Mouse (Mus musculus) forebrain, embryonic 11.5 days (tissue): Measurements from ENCODE around the gene Rbm15. TPM values are rescaled to one million over a fixed set of nuclear protein-coding genes. Genes with fewer than 3 reads are reported as not detected.

Experiments
- ATAC-seq: fragments of 200-750 bp; cut with Nextera tagmentation; replicated peaks from 2 replicates; pipeline ENCODE4 v1.8.0; 2017; ENCODE audit warnings: moderate TSS enrichment; ENCODE audit not compliant: low FRiP score
- DNase-seq: peaks from one replicate; pipeline ENCODE4 v3.0.0-alpha.2; 2017; ENCODE audit warnings: low spot score
- H3K27ac ChIP-seq: fragments of 300-500 bp; sonication (generic); 2 replicates; pipeline ENCODE4 v1.5.1; 2014; ENCODE audit warnings: low read depth, low read length
- H3K27me3 ChIP-seq: fragments of 300-500 bp; sonication (generic); 2 replicates; pipeline ENCODE4 v1.6.1; 2014; ENCODE audit warnings: mild to moderate bottlenecking, low read length, mixed read lengths; ENCODE audit not compliant: control insufficient read depth, insufficient read depth
- H3K36me3 ChIP-seq: fragments of 300-500 bp; sonication (generic); 2 replicates; pipeline ENCODE4 v1.6.1; 2014; ENCODE audit warnings: mild to moderate bottlenecking, low read length, moderate library complexity, mixed read lengths; ENCODE audit not compliant: control insufficient read depth, insufficient read depth
- H3K4me1 ChIP-seq: fragments of 300-500 bp; sonication (generic); replicated peaks from 2 replicates; pipeline ENCODE4 v1.6.1; 2014; ENCODE audit warnings: low read length, mixed read lengths; ENCODE audit not compliant: control insufficient read depth, insufficient read depth
- H3K4me2 ChIP-seq: fragments of 300-500 bp; sonication (generic); 2 replicates; pipeline ENCODE4 v1.6.1; 2014; ENCODE audit warnings: low read depth, mild to moderate bottlenecking, low read length, moderate library complexity, mixed read lengths; ENCODE audit not compliant: severe bottlenecking
- H3K4me3 ChIP-seq: fragments of 300-500 bp; sonication (generic); 2 replicates; pipeline ENCODE4 v1.5.1; 2014; ENCODE audit warnings: low read depth, low read length
- H3K9ac ChIP-seq: fragments of 300-500 bp; sonication (generic); 2 replicates; pipeline ENCODE4 v1.6.1; 2014; ENCODE audit warnings: low read length
- H3K9me3 ChIP-seq: fragments of 300-500 bp; sonication (generic); 2 replicates; pipeline ENCODE4 v1.6.1; 2016; ENCODE audit warnings: low read length, mixed read lengths; ENCODE audit not compliant: control insufficient read depth
- WGBS: fragments of 180-500 bp; shearing (Covaris S2); extraction: QIAGEN DNeasy Blood & Tissue Kit; methylation state at CpG from one replicate; pipeline ENCODE4 v1.1.7; 2014; 5-methylcytosine and 5-hydroxymethylcytosine counted together
- polyA plus RNA-seq: library from polyadenylated mRNA; unstranded; fragments of >200 nt; fragmentation: Nextera tagmentation; extraction: Ambion mirVana; gene quantifications from 2 replicates; pipeline ENCODE4 v1.2.1, GENCODE M21; 2014

Rbm15 gene
- polyA plus RNA-seq, 1 experiment from 2014 or later, result 22.6 TPM

GRCm38 (mm10) chr3:107360341-107360740, 26.9 kb upstream of the Rbm15 start:
- no peak for ATAC-seq
- H3K9me3 ChIP-seq, result no peaks in the 10 kb centered on the region

GRCm38 (mm10) chr3:107357700-107358234, 24.3 kb upstream of the Rbm15 start:
- Histone ChIP-seq H3K27me3 (no peaks in the 10 kb centered on the region), H3K9ac (no peak overlapping the region), H3K4me3 (no peak overlapping the region), H3K4me2 (no peak overlapping the region), H3K36me3 (no peaks in the 10 kb centered on the region), H3K4me1 (no peaks in the 10 kb centered on the region; the same call in 1 of the 2 replicates), H3K27ac (no peak overlapping the region), H3K9me3 (no peaks in the 10 kb centered on the region)
- ATAC-seq (no peak), DNase-seq (no peak)
- WGBS, result 50% methylated on average over 3 of the region's 3 CpGs

More at GRCm38 (mm10) chr3:107360341-107360740, 26.9 kb upstream of the Rbm15 start:
- Histone ChIP-seq H3K4me3 (no peak overlapping the region), H3K27me3 (no peaks in the 10 kb centered on the region), H3K27ac (no peak overlapping the region), H3K4me1 (no peaks in the 10 kb centered on the region; the same call in 1 of the 2 replicates), H3K36me3 (no peaks in the 10 kb centered on the region), H3K4me2 (no peak overlapping the region), H3K9ac (no peak overlapping the region)
- no peak for DNase-seq
- 69% methylated on average over 4 of the region's 4 CpGs for WGBS

- ATAC-seq (peak; percentile 90), DNase-seq (peak; percentile 87)
- Histone ChIP-seq H3K4me1 (no peaks in the 10 kb centered on the region; the same call in 1 of the 2 replicates), H3K4me3 (no peak overlapping the region), H3K27me3 (no peaks in the 10 kb centered on the region), H3K9ac (no peak overlapping the region; the same call in 1 of the 2 replicates), H3K9me3 (no peaks in the 10 kb centered on the region), H3K4me2 (peak overlapping the region; percentile 26; the same call in 1 of the 2 replicates), H3K36me3 (no peaks in the 10 kb centered on the region), H3K27ac (no peak overlapping the region)
- WGBS, result 2% methylated on average over 10 of the region's 11 CpGs
Measured at GRCm38 (mm10) chr3:107356964-107357441, 23.5 kb upstream of the Rbm15 start.

- no peak for DNase-seq
- H3K36me3 ChIP-seq, result no peaks in the 10 kb centered on the region
- no peak overlapping the region for H3K4me3 ChIP-seq
- H3K4me1 ChIP-seq, result no peaks in the 10 kb centered on the region; the same call in 1 of the 2 replicates
- H3K9me3 ChIP-seq, result no peaks in the 10 kb centered on the region
- H3K27ac ChIP-seq, result no peak overlapping the region
- no peaks in the 10 kb centered on the region for H3K27me3 ChIP-seq
- ATAC-seq, result no peak
- no peak overlapping the region for H3K9ac ChIP-seq
- H3K4me2 ChIP-seq, result no peak overlapping the region
- WGBS, result 87% methylated on average over 5 of the region's 6 CpGs
Measured at GRCm38 (mm10) chr3:107355618-107356260, 22.3 kb upstream of the Rbm15 start.

GRCm38 (mm10) chr3:107351706-107352105, 18.2 kb upstream of the Rbm15 start:
- no peaks in the 10 kb centered on the region; the same call in 1 of the 2 replicates for H3K4me1 ChIP-seq
- no peak overlapping the region for H3K4me3 ChIP-seq
- DNase-seq, result no peak
- H3K9me3 ChIP-seq, result no peaks in the 10 kb centered on the region
- H3K4me2 ChIP-seq, result no peak overlapping the region
- no peaks in the 10 kb centered on the region for H3K36me3 ChIP-seq
- WGBS, result 72% methylated on average over 3 of the region's 3 CpGs
- no peak for ATAC-seq
- no peaks in the 10 kb centered on the region for H3K27me3 ChIP-seq
- H3K27ac ChIP-seq, result no peak overlapping the region
- H3K9ac ChIP-seq, result no peak overlapping the region

- H3K9me3 ChIP-seq, result no peaks in the 10 kb centered on the region
- no peak overlapping the region for H3K27ac ChIP-seq
- no peaks in the 10 kb centered on the region for H3K36me3 ChIP-seq
- no peaks in the 10 kb centered on the region for H3K27me3 ChIP-seq
- H3K4me1 ChIP-seq, result no peaks in the 10 kb centered on the region
- no peak overlapping the region for H3K4me3 ChIP-seq
- 91% methylated on average over 3 of the region's 3 CpGs for WGBS
- DNase-seq, result no peak
- H3K9ac ChIP-seq, result no peak overlapping the region
- H3K4me2 ChIP-seq, result no peak overlapping the region
- ATAC-seq, result no peak
Measured at GRCm38 (mm10) chr3:107349006-107349405, 15.5 kb upstream of the Rbm15 start.

- H3K27me3 ChIP-seq, result no peaks in the 10 kb centered on the region
- H3K36me3 ChIP-seq, result no peaks in the 10 kb centered on the region
- no peak overlapping the region for H3K4me3 ChIP-seq
- 52% methylated on average over 3 of the region's 3 CpGs for WGBS
- no peak overlapping the region for H3K4me2 ChIP-seq
- H3K9ac ChIP-seq, result no peak overlapping the region
- DNase-seq (no peak), ATAC-seq (peak; percentile 71)
- H3K27ac ChIP-seq, result no peak overlapping the region
- H3K9me3 ChIP-seq, result no peaks in the 10 kb centered on the region
- H3K4me1 ChIP-seq, result no peaks in the 10 kb centered on the region
Measured at GRCm38 (mm10) chr3:107345033-107345725, 11.7 kb upstream of the Rbm15 start.

- Histone ChIP-seq H3K27me3 (no peaks in the 10 kb centered on the region), H3K4me2 (no peak overlapping the region), H3K4me3 (no peak overlapping the region), H3K27ac (no peak overlapping the region), H3K9me3 (no peaks in the 10 kb centered on the region), H3K4me1 (no peaks in the 10 kb centered on the region), H3K9ac (no peak overlapping the region), H3K36me3 (no peaks in the 10 kb centered on the region)
- no peak for ATAC-seq
- DNase-seq, result no peak
- WGBS, result 60% methylated on average over 3 of the region's 3 CpGs
Measured at GRCm38 (mm10) chr3:107343971-107344370, 10.5 kb upstream of the Rbm15 start.
